Mouse (Mus musculus) ES-Bruce4 (cell line): Measurements from ENCODE around the gene Sco2.

ENCODE experiments used
- CTCF ChIP-seq: IDR thresholded peaks from one replicate; pipeline ENCODE4 v1.8.1; 2011; ENCODE audit warnings: low read depth, low read length
- POLR2A ChIP-seq: IDR thresholded peaks from one replicate; pipeline ENCODE4 v1.8.1; 2011; ENCODE audit warnings: low read length; ENCODE audit not compliant: insufficient read depth

DNA sequence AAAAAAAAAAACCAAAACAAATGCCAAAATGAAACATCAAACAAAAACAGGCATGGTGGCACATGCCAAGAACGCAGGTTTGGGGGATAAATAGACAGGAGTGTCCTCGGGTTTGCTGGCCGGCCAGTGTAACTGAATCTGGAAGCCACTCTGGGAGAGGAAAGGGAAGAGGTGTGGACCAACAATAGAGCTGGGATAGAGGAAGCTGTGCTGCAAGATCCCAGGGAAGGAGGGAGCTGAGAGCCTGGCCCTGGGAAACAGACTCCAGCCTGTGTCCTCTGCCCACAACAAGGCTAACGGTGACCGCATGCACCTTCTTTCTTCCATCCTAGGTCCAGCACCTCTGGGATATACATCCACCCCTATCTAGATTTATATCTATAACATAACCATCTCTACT lies 23.2 kb downstream of the Sco2 start:
- TF ChIP-seq POLR2A (no peak), CTCF (no peak)
